Mouse (Mus musculus) bone marrow macrophage, adult 2 months (primary cell): ENCODE data around the gene Chrne.

Experiments used
- CTCF ChIP-seq: IDR thresholded peaks from 2 replicates; pipeline ENCODE4 v1.5.1; 2012; ENCODE audit warnings: low read depth, mild to moderate bottlenecking, low read length, moderate library complexity
- POLR2A ChIP-seq: IDR thresholded peaks from 2 replicates; pipeline ENCODE4 v1.6.1; 2012; ENCODE audit warnings: mild to moderate bottlenecking, low read depth, low read length, borderline replicate concordance

DNA sequence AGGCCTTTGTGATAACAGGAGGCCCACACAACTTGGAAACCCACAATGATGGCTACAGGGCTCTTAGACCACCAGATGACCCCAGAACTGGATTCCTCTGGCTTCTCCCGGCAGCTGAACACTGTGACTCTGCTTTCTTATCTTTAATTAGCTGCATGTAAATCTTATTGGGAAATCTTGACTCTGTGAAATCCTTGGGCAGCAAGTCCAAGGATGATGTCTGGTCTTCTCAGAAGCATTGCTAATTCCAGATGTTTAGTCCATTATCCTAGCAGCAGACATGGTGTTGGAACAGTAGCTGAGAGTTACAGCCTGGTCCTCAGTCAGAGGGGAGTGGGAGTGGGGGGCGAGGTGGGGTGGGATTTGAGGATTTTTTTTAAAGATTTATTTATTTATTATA is 9.4 kb upstream of the Chrne start:
- TF ChIP-seq POLR2A (no peak), CTCF (no peak)
